Mouse (Mus musculus) gastrocnemius, postnatal 25 days (tissue): ENCODE measurements at regions not wholly inside any gene's neighbourhood (a gene's known extent, or its start where the extent isn't known, plus 50 kb on each side); places are given as distances from the start of the nearest gene placed in this dataset.
"Not testable (repeated sequence)": the region's sequence is repeated elsewhere in the genome, so short reads cannot be mapped to it uniquely, and the experiment has no call there.

Experiments used
- DNase-seq: peaks from one replicate; pipeline ENCODE4 v3.0.0; 2022

- not testable (repeated sequence) for DNase-seq
These were observed 339.0 kb downstream of the Dync2h1 start for GRCm38 (mm10) chr9:6845281-6845680.

GRCm38 (mm10) chr9:6834936-6835335, 349.3 kb downstream of the Dync2h1 start:
- not testable (repeated sequence) for DNase-seq

- DNase-seq = no peak
These were observed 349.8 kb downstream of the Dync2h1 start for GRCm38 (mm10) chr9:6834470-6834869.

GRCm38 (mm10) chr9:6832862-6833261, 351.4 kb downstream of the Dync2h1 start:
- DNase-seq = no peak

- DNase-seq = not testable (repeated sequence)
These were observed 352.6 kb downstream of the Dync2h1 start for GRCm38 (mm10) chr9:6831642-6832041.

- DNase-seq = no peak
These were observed 357.7 kb downstream of the Dync2h1 start for GRCm38 (mm10) chr9:6826581-6826980.

- no peak for DNase-seq
These were observed 358.6 kb downstream of the Dync2h1 start for GRCm38 (mm10) chr9:6825609-6826008.

- DNase-seq = not testable (repeated sequence)
These were observed 360.3 kb downstream of the Dync2h1 start for GRCm38 (mm10) chr9:6823946-6824345.

GRCm38 (mm10) chr9:6823536-6823935, 360.7 kb downstream of the Dync2h1 start:
- DNase-seq = no peak

GRCm38 (mm10) chr9:6776671-6777070, 407.6 kb downstream of the Dync2h1 start:
- DNase-seq = no peak

GRCm38 (mm10) chr9:6741478-6741877, 442.8 kb downstream of the Dync2h1 start:
- no peak for DNase-seq

GRCm38 (mm10) chr9:6736411-6736810, 447.8 kb downstream of the Dync2h1 start:
- DNase-seq = no peak

- DNase-seq = no peak
These were observed 456.8 kb upstream of the Ddi1 start for GRCm38 (mm10) chr9:6726411-6726810.

- DNase-seq = no peak
These were observed 407.6 kb upstream of the Ddi1 start for GRCm38 (mm10) chr9:6677225-6677718.

GRCm38 (mm10) chr9:6668001-6668969, 398.6 kb upstream of the Ddi1 start:
- DNase-seq = peak; percentile 62

- DNase-seq = no peak
These were observed 396.0 kb upstream of the Ddi1 start for GRCm38 (mm10) chr9:6665679-6666078.

- no peak for DNase-seq
These were observed 382.8 kb upstream of the Ddi1 start for GRCm38 (mm10) chr9:6652267-6652994.

- DNase-seq = no peak
These were observed 382.1 kb upstream of the Ddi1 start for GRCm38 (mm10) chr9:6651572-6652236.

GRCm38 (mm10) chr9:6645796-6646309, 376.2 kb upstream of the Ddi1 start:
- DNase-seq = no peak

- no peak for DNase-seq
These were observed 375.7 kb upstream of the Ddi1 start for GRCm38 (mm10) chr9:6645321-6645720.

- no peak for DNase-seq
These were observed 347.5 kb upstream of the Ddi1 start for GRCm38 (mm10) chr9:6617155-6617554.

- no peak for DNase-seq
These were observed 339.6 kb upstream of the Ddi1 start for GRCm38 (mm10) chr9:6609284-6609627.
